Mouse (Mus musculus) kidney, postnatal 14 days (tissue): ENCODE results near the gene Akap9.
"Not testable (repeated sequence)": the region's sequence is repeated elsewhere in the genome, so short reads cannot be mapped to it uniquely, and the experiment has no call there.

Experiments
- DNase-seq: peaks from one replicate; pipeline ENCODE4 v3.0.0; 2022; ENCODE audit warnings: mixed read lengths

The Akap9 gene

DNA sequence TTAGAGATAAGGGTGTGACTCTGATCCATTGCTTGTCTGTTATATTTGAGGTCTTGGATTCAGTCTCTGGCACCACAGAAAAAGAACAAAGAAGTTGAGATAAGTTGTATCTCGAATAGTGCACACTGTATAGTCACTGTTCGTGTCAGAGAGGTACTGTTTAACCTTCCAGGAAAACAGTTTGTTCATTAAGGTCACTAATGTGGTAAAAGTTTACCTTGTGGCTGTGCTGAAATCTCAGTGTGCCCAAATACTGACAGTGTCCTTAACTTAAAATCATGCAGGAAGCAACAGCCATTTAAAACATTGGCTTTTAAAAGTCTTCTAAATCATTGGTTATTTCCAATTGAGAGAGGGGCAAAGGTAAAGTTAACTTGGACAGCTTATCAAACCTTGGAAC is 43.1 kb downstream of the Akap9 start:
- no peak for DNase-seq

DNA sequence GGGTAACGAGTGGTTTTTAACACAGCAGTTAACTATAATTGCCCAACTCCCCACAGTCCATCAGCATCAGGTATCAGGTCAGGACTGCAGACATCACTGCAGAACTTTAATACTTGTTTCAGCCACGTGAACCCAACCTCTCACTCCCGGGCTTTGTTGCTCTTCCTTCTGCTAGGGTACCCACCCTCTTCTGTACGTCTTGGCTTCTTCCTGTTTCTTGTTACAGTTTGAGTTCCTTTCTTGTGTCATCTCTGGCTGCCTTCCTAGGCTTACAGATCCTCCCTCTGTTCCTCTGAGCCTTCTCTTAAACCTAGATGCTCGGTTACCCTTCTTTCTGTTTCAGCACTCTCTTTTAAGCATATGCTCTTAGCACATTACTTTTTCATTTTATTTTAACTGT is 45.9 kb downstream of the Akap9 start:
- no peak for DNase-seq

- no peak for DNase-seq
Observed at GRCm38 (mm10) chr5:3974896-3975295, 47.0 kb downstream of the Akap9 start.

- no peak for DNase-seq
Observed at GRCm38 (mm10) chr5:3976111-3976510, 48.3 kb downstream of the Akap9 start.

GRCm38 (mm10) chr5:3977904-3978303 is 50.0 kb downstream of the Akap9 start:
- no peak for DNase-seq

- no peak for DNase-seq
Observed at GRCm38 (mm10) chr5:3989608-3990007, 61.8 kb downstream of the Akap9 start.

DNA sequence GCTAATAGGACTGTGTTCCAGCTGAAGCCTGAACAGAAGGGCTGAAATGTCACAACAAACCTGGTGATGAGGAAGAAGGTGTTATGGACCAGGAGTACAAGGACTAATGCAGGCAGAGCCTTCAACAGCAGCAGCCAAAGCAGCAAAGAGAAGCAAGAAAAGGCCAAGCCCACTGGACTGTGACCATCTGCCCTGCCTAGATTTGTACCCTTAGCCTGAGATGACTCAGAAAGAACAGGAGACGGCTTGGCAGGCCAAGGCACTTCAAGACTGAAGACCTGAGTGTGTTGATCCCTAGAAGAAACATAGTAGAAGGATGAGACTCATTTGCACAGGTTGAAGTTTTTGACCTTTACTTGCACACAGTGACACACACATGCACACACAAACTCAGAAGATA is 62.6 kb downstream of the Akap9 start:
- no peak for DNase-seq

- DNase-seq: no peak
Observed at GRCm38 (mm10) chr5:4004531-4005469, 76.9 kb downstream of the Akap9 start.

DNA sequence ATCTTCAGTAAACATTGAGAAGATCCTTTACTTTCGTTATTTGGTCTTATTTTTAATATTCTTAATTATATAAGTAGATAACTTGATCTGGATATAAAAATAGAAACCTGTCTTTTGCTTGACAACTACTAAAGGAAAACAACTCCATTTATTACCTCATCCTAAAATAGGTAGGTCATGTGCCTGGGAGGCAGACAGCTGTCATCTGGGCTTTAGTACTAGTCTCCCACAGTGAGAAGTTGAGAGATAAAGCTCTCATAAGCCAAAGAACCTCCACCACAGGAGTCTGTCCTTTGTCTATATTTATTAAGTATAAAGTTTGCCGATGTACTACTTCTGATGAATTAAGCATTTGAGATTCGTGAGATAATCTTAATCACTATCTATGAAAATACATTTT is 78.8 kb downstream of the Akap9 start:
- no peak for DNase-seq

DNA sequence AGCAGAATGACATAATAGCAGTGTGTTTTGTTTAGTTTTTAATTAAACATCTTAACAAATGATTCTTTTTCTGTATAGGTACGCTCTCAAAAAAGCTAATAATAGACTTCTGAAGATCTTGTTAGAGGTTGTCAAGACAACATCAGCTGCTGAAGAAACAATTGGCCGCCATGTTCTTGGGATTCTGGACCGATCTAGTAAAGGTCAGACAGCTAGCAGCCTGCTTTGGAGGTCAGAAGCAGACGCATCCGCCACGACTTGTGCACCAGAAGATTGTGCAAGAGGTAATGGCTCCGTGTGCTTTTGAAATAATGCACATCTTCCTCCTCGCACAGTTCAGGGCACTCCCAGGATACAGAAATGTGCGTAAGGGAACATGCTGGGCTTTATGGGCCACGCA is 80.4 kb downstream of the Akap9 start:
- DNase-seq: no peak

DNA sequence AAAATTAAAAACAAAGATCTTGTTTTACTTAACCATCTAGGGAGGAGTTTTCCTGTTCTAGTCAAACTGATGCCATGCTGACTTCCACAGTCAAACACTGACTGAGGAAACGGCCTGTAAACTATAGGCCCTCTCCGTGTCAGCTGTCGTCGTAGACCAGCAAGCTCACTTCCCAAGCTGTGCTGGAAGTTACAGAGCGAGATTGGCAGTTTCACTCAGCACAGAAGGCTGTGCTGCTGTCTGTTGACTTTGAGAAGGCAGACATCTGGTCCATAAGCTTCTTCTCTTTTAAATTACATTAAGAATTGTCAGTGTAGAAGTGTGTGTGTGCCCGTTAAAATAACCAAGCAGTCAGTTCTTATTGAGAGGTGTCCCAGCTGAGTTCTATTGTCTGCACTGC is 81.7 kb downstream of the Akap9 start:
- no peak for DNase-seq

- DNase-seq: not testable (repeated sequence)
Observed at GRCm38 (mm10) chr5:4017646-4018045, 89.8 kb downstream of the Akap9 start.

DNA sequence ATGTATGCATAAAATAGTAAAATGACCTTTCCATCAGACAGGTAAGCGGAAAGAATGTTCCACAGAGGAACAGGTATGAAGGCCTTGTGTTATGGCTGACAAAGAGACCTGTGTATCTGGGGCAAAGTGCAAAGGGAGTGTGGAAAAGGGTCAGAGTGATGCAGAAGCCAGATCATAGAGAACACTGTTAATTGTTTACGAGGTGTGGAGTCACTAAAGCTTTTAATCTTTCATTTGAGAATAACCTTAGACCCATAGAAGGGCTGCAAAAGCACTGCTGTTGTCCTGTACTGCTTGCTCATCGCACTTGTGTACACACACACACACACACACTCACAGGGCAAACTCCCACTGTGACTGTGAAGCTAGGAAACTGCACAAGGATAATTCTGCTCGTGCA is 91.5 kb downstream of the Akap9 start:
- peak; percentile 30 for DNase-seq

DNA sequence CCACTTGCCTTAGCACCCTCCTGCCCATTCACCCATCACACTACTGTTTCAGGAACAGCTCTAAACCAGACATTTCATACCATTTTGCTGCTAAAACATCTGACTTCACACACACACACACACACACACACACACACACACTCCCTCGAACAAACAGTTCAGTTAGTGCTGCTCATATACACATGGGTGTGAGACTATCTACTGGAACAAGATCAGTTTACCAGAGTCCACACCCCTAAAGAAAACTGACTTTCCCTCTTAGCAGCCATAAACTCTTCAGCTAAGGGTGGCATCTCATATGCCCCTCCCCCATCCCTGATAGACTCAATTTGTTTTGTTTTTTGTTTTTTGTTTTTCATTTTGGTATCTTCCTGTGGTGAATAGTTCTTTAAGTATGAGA is 92.2 kb downstream of the Akap9 start:
- no peak for DNase-seq

DNA sequence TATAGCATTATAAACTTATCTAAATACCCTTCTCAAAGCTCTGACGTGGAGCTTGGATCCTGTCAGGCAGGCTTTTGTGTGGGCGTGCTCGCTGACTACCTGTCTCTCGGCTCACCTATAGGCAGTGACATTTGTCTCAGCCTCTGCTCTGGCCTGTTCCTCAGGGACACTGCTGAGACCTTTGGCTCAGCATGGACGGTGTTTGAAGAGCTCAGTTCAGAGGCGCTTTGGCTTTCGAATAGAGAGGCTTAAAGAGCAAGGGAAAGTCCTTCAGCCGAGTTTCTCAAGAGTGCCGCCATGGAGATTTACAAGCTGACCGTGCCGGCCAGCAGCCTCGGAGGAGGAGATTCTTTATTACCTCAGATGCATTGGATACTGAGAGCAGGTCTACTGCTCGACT is 95.3 kb downstream of the Akap9 start:
- peak; percentile 24 for DNase-seq

GRCm38 (mm10) chr5:4023742-4024681 is 96.2 kb downstream of the Akap9 start:
- DNase-seq: peak; percentile 53

DNA sequence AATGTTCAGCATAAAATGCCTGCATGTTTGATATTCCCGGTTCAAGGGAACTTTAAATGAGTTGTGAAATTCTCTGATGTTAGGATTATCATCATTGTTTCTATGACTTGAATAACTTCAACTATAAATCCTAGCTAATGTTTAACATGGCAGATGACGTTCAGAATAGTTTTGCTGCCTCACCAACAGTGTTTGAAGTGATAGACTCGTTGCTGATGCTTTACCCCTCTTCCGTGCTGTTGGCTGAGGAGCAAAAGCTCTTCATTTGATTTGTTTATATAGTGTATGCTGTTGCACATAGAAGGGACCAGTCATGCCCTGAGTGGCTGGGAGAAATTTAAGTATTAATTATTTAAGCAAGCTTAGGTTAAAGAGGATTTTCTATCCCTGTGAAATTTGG is 96.9 kb downstream of the Akap9 start:
- DNase-seq: no peak

GRCm38 (mm10) chr5:4026336-4026735 is 98.5 kb downstream of the Akap9 start:
- not testable (repeated sequence) for DNase-seq

DNA sequence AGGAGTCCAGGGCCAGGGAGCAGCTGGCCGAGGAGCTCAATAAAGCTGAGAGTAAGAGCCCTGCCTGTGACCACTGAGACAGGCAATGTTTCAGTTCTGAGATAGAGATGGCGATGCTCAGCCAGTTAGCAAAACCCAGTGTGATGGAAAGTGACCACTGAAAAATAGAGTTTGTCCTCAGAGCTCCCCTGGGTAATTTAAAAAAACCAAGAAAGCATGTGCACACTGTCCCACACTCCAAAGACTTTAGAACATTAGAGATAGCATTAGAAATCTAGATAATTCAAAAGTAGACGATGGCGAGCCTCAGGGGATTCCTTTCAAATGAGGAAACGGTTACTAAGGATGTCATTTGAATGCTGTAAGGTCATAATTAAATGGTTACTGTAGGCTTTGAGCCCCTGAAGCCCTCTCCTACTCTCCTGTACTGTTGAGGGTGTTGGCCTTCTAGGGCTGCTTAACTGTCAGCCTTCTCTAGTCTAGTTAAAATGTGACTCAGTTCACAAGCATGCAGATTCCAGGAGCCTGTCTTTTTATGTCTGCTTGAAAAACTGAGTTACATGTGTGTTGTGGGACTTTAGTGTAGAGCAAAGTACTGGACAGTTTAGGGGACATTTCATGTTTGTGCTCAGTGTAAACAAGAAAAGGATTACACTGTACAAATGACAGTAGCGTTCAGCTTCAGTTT is 100.8 kb downstream of the Akap9 start:
- no peak for DNase-seq

DNA sequence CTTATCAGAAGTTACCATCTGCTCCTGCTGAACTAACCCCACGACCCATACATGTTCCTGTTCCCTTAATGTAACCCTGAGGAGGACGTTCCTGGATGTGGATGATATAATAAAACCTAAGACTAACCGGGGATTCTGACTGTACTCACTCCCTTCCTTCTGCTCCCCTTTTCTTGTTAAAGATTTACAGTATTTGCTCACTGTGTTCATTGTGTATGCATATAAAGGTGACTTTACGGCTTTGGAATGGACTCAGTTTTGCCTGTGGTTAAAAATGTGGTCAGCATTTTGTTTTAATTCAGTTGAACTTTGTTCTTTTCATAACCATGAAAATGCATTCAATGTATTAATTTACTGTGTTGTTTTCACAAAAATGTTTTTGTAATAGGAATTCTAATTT is 104.0 kb downstream of the Akap9 start:
- no peak for DNase-seq

DNA sequence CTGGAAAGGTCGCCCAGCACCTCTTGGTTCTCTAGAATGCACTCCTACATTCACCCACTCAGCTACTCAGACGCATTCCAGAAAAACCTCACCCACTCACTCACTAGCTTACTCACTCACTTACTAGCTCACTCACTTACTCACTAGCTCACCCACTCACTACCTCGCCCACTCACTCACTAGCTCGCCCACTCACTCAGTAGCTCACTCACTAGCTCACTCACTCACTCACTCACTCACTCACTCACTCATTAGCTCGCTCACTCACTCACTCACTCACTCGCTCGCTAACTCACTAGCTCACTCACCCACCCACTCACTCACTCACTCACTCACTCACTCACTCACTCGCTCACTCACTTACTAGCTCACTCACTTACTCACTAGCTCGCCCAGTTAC is 108.8 kb downstream of the Akap9 start:
- no peak for DNase-seq

DNA sequence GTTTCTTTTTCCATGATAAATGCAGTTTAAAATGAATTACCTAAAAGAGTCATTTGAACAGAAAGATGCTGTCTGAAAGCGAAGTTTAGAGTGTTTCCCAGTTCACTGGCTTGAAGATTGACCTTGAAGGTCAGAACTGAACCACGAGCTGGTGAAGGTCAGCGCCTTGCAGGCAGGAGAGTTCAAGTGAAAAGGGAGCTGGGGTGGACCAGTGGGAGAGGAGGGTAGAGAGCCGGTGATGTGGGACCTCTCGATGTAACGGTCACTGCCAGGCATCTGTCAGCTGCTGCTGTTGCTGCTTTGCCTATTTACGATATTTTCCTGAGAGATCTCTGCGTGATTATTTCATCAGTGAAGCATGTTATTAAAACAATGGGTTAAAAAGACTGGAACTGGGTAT is 111.5 kb downstream of the Akap9 start:
- DNase-seq: no peak

- no peak for DNase-seq
Observed at GRCm38 (mm10) chr5:4040372-4040771, 112.5 kb downstream of the Akap9 start.
